Mouse (Mus musculus) liver, postnatal 0 days (tissue): Measurements from ENCODE around the gene Jmjd4.

Source experiments
- CTCF ChIP-seq: sonication (generic); IDR thresholded peaks from 2 replicates; pipeline ENCODE4 v1.5.1; 2016; ENCODE audit warnings: antibody characterized with exemption, low read depth
- EP300 ChIP-seq: IDR thresholded peaks from 2 replicates; pipeline ENCODE4 v1.6.1; 2016; ENCODE audit warnings: antibody characterized with exemption, low read depth, mild to moderate bottlenecking

DNA sequence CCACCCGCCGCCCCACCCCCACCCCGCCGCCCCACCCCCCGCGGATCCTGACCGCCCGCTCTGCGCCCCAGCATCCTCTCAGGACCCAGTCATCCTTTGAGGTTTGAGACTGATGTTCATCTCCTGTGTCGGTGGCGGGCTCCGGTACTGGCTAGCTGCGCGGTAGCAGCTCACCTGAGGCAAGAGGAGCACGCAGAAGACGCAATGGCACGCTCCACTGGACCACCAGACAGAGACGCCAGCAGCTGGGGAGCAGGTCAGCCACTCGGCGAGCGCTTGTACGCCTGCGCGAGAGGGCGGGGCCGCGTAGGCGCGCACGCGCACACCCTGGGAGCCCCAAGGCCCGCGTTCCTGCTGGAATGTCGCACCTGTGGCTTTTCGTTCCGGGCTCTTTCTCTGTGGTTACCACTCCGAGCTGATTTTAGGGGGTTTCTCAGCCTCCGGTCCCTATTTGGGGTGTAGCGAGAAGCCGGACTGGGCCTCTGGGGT lies at the start of gene Jmjd4:
- TF ChIP-seq CTCF, result no peak
- no peak for TF ChIP-seq EP300
